Mouse (Mus musculus) heart, embryonic 11.5 days (tissue): ENCODE data around the gene Tmem178. TPM values are rescaled to one million over a fixed set of nuclear protein-coding genes. Genes with fewer than 3 reads are reported as not detected.

Source experiments
- ATAC-seq: fragments of 200-750 bp; cut with Nextera tagmentation; replicated peaks from 2 replicates; pipeline ENCODE4 v1.8.0; 2017; ENCODE audit warnings: moderate library complexity; ENCODE audit not compliant: insufficient number of reproducible peaks, low FRiP score, low TSS enrichment
- H3K27ac ChIP-seq: fragments of 300-500 bp; sonication (generic); 2 replicates; pipeline ENCODE4 v1.5.1; 2014; ENCODE audit warnings: mild to moderate bottlenecking, low read depth, low read length
- H3K27me3 ChIP-seq: fragments of 300-500 bp; sonication (generic); 2 replicates; pipeline ENCODE4 v1.6.1; 2014; ENCODE audit warnings: mild to moderate bottlenecking, low read length, mixed read lengths; ENCODE audit not compliant: control insufficient read depth, insufficient read depth
- H3K36me3 ChIP-seq: fragments of 300-500 bp; sonication (generic); 2 replicates; pipeline ENCODE4 v1.6.1; 2014; ENCODE audit warnings: mild to moderate bottlenecking, low read length, moderate library complexity, mixed read lengths; ENCODE audit not compliant: control insufficient read depth, insufficient read depth
- H3K4me1 ChIP-seq: fragments of 300-500 bp; sonication (generic); 2 replicates; pipeline ENCODE4 v1.6.1; 2014; ENCODE audit warnings: low read length; ENCODE audit not compliant: control insufficient read depth, insufficient read depth
- H3K4me2 ChIP-seq: fragments of 300-500 bp; sonication (generic); 2 replicates; pipeline ENCODE4 v1.6.1; 2014; ENCODE audit warnings: mild to moderate bottlenecking, moderate library complexity
- H3K4me3 ChIP-seq: fragments of 300-500 bp; sonication (generic); 2 replicates; pipeline ENCODE4 v1.5.1; 2014; ENCODE audit warnings: low read depth, low read length
- H3K9ac ChIP-seq: fragments of 300-500 bp; sonication (generic); 2 replicates; pipeline ENCODE4 v1.6.1; 2014; ENCODE audit warnings: mild to moderate bottlenecking, low read depth, low read length, moderate library complexity
- H3K9me3 ChIP-seq: fragments of 300-500 bp; sonication (generic); replicated peaks from 2 replicates; pipeline ENCODE4 v1.6.1; 2016; ENCODE audit warnings: low read length; ENCODE audit not compliant: control insufficient read depth
- WGBS: fragments of 180-500 bp; shearing (Covaris S2); extraction: QIAGEN DNeasy Blood & Tissue Kit; methylation state at CpG from one replicate; pipeline ENCODE4 v1.1.7; 2014; ENCODE audit not compliant: insufficient replicate concordance; 5-methylcytosine and 5-hydroxymethylcytosine counted together
- polyA plus RNA-seq: library from polyadenylated mRNA; unstranded; fragments of >200 nt; fragmentation: Nextera tagmentation; extraction: Ambion mirVana; gene quantifications from 2 replicates; pipeline ENCODE4 v1.2.1, GENCODE M21; 2014

Tmem178 gene
- 6.0 and 7.0 TPM in 2 replicates for polyA plus RNA-seq

DNA sequence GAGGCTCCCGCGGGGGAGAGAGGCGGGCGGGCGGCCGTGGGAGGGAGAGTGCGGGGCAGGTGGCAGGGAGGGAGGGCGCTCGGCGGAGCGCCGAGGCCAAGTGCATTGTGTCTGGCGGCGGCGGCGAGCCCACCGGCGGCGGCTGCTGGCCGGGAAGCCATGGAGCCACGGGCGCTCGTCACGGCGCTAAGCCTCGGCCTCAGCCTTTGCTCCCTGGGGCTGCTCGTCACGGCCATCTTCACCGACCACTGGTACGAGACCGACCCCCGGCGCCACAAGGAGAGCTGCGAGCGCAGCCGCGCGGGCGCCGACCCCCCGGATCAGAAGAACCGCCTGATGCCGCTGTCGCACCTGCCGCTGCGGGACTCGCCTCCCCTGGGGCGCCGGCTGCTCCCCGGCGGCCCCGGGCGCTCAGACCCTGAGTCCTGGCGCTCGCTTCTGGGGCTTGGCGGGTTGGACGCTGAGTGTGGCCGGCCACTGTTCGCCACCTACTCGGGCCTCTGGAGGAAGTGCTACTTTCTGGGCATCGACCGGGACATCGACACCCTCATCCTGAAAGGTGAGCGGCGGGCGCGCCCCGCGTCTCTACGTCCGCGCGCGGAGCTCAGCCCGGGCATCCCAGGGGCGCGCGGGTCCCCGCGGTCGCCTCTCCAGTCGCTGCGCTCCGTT is at the start of gene Tmem178:
Gene Tmem178, plus strand, starts transcription at position 103 of the 669 bp plus-strand sequence.
- peak within 1 kb of the TSS; percentile 98 for H3K4me2 ChIP-seq
- no peak within 1 kb of the TSS for H3K27ac ChIP-seq
- H3K36me3 ChIP-seq: no peaks in the 10 kb centered on the region
- peaks cover 29% of the 10 kb centered on the region for H3K27me3 ChIP-seq
- peak within 1 kb of the TSS; percentile 79 for H3K9ac ChIP-seq
- H3K4me3 ChIP-seq: peak within 1 kb of the TSS; percentile 72
- no peak for ATAC-seq
- H3K9me3 ChIP-seq: no peaks in the 10 kb centered on the region
- no peaks in the 10 kb centered on the region for H3K4me1 ChIP-seq
- WGBS: under 1% methylated on average over 68 of the region's 84 CpGs

DNA sequence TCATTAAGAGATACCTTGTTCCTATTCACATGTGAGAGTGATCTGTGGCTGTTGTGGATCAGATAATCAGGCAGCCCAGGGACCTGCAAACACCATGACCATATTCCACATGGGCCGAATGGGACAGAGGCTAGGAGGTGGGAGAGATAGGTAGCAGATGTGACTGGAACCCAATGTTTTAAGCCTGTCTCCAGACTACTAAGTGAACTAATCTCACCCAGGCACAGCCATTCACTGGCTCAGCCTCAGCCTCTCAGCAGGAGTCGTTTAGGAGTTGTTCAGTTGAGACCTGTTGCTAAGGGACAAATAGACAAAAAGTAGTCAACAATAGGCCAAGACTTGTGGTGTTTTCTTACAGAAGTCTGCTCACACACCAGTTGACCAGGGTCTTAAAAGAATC is 48.0 kb upstream of the Tmem178 start:
- no peak overlapping the region for H3K4me2 ChIP-seq
- ATAC-seq: no peak
- no peak overlapping the region for H3K27ac ChIP-seq

DNA sequence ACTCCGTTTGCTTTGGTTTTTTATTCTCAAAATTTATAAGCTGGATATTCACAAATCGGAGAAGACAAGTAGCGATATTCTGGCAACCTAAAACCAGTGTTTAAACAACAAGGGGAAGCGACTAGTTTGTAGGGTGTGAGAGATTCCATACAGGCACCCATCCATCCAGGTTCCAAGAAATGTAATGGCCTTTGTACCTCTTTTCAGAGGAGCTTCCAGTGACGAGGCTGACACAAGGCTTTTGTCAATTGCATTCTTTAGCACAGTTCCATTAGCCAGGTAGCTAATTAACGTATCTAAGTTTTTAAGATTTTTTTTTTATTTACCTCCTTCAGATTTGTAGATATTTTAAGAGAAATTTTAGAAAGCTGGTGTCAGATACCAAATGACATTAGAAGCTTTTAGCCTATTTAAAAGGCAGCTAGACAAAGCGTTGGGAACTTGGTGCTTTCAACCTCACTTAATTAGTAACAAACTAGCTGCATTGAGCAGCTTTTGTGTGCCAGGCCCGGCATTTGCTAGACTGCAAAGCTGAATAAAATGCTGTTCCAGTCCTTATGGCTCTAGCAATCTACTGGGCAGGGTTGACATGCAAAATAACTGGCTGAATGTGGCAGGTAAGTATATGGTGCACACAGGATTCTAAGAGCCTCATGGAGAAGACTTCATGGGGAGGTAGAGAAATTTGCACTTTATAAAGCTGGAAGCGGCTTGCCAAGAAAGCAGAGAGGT is 46.6 kb upstream of the Tmem178 start:
- H3K9me3 ChIP-seq: no peaks in the 10 kb centered on the region
- ATAC-seq: no peak
- H3K4me2 ChIP-seq: no peak overlapping the region
- 80% methylated on average over 9 of the region's 9 CpGs for WGBS
- H3K4me1 ChIP-seq: no peaks in the 10 kb centered on the region
- H3K9ac ChIP-seq: no peak overlapping the region
- H3K4me3 ChIP-seq: no peak overlapping the region
- no peak overlapping the region for H3K27ac ChIP-seq
- no peaks in the 10 kb centered on the region for H3K27me3 ChIP-seq
- no peaks in the 10 kb centered on the region for H3K36me3 ChIP-seq

More for the DNA sequence above, 48.0 kb upstream of the Tmem178 start:
- H3K36me3 ChIP-seq: no peaks in the 10 kb centered on the region
- no peaks in the 10 kb centered on the region for H3K4me1 ChIP-seq
- H3K4me3 ChIP-seq: no peak overlapping the region
- 47% methylated on average over 2 of the region's 2 CpGs for WGBS
- no peak overlapping the region for H3K9ac ChIP-seq
- no peaks in the 10 kb centered on the region for H3K27me3 ChIP-seq
- no peaks in the 10 kb centered on the region for H3K9me3 ChIP-seq

DNA sequence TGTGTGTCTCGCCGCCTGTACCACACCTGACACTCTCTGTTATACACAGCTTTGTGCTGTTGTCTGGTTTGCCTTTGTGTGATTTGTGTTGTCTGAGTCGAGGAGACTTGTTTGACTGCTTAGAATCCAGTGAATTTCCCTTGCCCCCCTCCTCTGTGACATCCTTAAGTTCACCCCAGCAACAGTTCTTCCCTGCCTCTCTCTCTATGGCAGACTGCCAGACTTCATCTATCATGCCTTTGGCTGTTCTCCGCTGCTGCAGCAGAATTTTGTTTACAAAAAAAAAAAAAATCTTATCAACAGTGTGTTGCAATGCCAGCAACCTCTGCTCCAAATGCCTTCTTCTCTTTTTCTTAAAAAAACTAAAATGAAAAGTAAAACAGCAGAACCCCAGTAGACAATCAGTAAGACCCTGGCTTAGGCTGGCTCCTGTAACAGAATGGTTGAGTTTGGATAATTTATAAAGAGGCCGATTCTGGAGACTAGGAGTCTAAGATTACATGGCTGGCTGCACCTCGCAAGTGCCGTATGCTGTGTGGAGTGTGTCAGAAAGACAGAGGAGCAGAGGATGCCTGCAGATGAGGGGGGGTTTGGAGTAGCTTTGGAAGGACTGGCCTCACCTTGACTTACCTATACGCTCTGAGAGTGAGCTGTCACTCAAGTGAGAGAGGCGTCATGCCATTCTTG is 44.8 kb upstream of the Tmem178 start:
- H3K4me1 ChIP-seq: no peaks in the 10 kb centered on the region
- WGBS: 56% methylated on average over 9 of the region's 9 CpGs
- no peak for ATAC-seq
- H3K4me3 ChIP-seq: no peak overlapping the region
- H3K9ac ChIP-seq: no peak overlapping the region
- 0 out of 2 replicates have a peak overlapping the region, but pooled peaks have one; percentile 8 for H3K27ac ChIP-seq
- no peaks in the 10 kb centered on the region for H3K9me3 ChIP-seq
- H3K4me2 ChIP-seq: no peak overlapping the region
- no peaks in the 10 kb centered on the region for H3K36me3 ChIP-seq
- no peaks in the 10 kb centered on the region for H3K27me3 ChIP-seq

DNA sequence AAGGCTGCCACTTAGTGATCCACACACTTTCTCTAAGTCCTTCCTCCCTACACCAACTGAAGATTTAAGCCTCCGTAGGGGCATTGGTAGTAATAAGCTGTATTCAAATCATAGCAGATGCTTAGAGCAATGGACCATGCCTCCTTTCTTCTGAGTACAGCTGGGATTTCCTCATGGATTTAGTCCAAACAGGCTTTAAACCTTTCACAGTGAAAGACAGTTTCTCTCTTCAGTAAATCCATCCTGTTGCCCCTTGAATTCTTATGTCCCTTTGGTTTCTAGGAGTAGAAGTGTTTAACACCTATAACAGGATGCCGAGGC is 44.3 kb upstream of the Tmem178 start:
- no peaks in the 10 kb centered on the region for H3K9me3 ChIP-seq
- no peak overlapping the region for H3K4me3 ChIP-seq
- no peak overlapping the region for H3K4me2 ChIP-seq
- no peak overlapping the region for H3K9ac ChIP-seq
- H3K27me3 ChIP-seq: no peaks in the 10 kb centered on the region
- whole genome bisulfite sequencing: 84% methylated on average over 2 of the region's 2 CpGs
- ATAC-seq: no peak
- 0 out of 2 replicates have a peak overlapping the region, but pooled peaks have one; percentile 8 for H3K27ac ChIP-seq
- no peaks in the 10 kb centered on the region for H3K36me3 ChIP-seq
- no peaks in the 10 kb centered on the region for H3K4me1 ChIP-seq

DNA sequence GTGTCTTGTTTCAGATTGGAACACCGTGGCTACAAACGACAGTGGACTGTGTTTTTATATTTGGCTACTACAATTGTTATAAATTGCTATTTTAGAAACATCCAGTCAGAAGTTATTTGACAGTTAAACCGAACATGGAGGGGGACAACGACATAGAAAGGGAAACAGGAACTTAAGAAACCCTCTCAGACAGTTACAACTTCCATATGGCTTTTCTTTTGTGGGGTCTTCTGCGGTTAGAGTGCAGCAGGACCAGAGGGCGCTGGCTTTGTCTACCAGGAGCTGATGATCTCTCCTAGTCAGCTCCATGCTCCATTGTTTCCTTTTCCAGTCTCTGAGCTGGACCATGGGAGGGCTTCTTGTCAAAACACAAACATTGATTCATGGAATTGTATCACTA is 42.5 kb upstream of the Tmem178 start:
- Histone ChIP-seq H3K36me3 (no peaks in the 10 kb centered on the region), H3K9me3 (no peaks in the 10 kb centered on the region), H3K27me3 (no peaks in the 10 kb centered on the region), H3K4me3 (no peak overlapping the region), H3K9ac (no peak overlapping the region), H3K4me2 (no peak overlapping the region), H3K27ac (no peak overlapping the region), H3K4me1 (no peaks in the 10 kb centered on the region)
- ATAC-seq: no peak
- WGBS: 61% methylated on average over 6 of the region's 6 CpGs

DNA sequence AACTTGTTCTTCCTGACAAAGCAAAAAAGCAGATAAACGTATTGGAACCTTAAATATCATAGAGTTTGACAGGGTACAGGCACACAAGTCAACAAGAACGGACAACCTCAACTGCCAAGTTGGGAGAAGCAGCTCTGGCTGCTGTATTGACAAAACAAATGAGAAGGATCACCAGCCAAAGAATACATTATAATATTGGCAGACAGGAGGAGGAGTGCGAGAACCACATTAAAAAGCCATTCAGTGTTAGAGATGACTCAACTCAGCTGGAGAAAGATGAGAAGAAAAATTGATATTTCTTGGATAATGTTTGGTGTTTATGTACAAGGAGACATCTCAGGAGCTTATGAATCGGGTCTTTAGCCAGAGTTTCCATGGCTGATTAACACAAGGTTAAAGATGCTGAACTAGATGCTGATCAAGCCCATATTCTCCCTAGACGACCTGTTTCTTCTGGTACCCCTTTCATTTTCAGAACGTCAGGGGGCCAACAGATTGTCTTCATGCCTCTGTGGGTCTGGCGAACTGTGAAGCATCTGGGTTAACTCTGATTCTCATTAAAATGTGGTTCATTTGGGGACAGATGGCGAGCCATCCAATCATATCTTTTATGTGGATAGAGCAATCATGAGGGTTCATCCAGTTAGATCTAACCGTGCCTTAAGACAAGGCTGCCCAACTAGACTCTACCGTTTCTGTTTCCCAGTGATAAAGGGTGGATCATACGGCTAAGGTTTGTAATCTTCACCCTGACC is 41.1 kb upstream of the Tmem178 start:
- Histone ChIP-seq H3K4me2 (no peak overlapping the region), H3K4me3 (no peak overlapping the region), H3K4me1 (no peaks in the 10 kb centered on the region), H3K27me3 (no peaks in the 10 kb centered on the region), H3K36me3 (no peaks in the 10 kb centered on the region), H3K27ac (no peak overlapping the region), H3K9me3 (no peaks in the 10 kb centered on the region), H3K9ac (no peak overlapping the region)
- WGBS: 83% methylated on average over 11 of the region's 11 CpGs
- ATAC-seq: no peak

DNA sequence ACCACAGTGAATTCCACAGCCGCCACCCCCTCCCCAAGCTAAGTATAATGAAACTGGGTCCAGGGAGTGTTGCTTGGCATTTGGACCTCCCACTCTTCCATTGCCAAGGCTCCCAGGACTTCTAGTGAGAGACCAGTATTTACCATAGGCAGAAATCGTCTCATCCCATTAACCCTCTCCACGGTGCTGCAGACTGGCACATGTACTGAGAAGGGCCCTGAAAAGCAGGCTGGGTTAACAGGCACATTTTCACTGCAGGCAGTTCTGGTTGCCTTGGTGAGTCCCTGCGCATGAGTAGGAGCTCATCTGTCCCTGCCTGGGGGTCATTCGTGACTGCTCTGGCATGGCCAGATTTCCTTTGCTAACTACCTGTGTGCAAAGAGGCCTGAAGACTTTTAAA is 40.4 kb upstream of the Tmem178 start:
- Histone ChIP-seq H3K4me2 (no peak overlapping the region), H3K27ac (no peak overlapping the region), H3K9ac (no peak overlapping the region), H3K4me3 (no peak overlapping the region), H3K36me3 (no peaks in the 10 kb centered on the region), H3K27me3 (no peaks in the 10 kb centered on the region), H3K4me1 (no peaks in the 10 kb centered on the region), H3K9me3 (no peaks in the 10 kb centered on the region)
- 78% methylated on average over 5 of the region's 5 CpGs for WGBS
- no peak for ATAC-seq
